22 mouse cellular contexts compared by ENCODE assay signal in the genomic region with DNA sequence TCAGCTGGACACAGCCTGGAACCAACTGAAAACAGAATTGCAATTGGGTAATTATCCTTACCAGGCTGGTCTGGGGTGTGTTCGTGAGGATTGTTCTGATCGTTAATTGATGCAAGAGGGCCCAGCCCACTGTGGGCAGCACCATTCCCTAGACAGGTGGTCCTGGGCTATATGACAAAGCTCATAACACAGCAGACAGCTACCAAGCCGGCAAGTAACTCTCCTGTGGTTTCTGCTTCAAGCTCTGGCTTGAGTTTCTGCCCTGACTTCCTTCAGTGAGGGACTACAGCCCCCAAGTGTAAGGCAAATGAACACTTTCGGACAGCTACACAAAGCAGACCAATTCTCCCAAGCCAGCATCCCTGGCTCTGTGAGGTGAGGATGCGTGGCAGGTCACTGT.
"Had no signal": no experiment of that assay in that cellular context is flagged by ENCODE, and none has a peak within 500 bp of the region (broad histone marks: within the 10 kb centered on the region; RNA-seq: fewer than 3 reads in every experiment).

No protein-coding gene starts in this region.

- H3K4me3 ChIP-seq: heart, embryonic 12.5 days; hindbrain, embryonic 13.5 days; hindbrain, embryonic 15.5 days; kidney, embryonic 15.5 days; limb, embryonic 13.5 days; limb, embryonic 15.5 days; liver, embryonic 13.5 days; liver, embryonic 15.5 days had no signal

- H3K36me3 ChIP-seq: liver, embryonic 15.5 days had no signal

- H3K4me1 ChIP-seq: hindbrain, embryonic 13.5 days; hindbrain, embryonic 15.5 days; limb, embryonic 13.5 days had no signal

- H3K9ac ChIP-seq: heart, embryonic 12.5 days; hindbrain, embryonic 13.5 days; hindbrain, embryonic 15.5 days; kidney, embryonic 15.5 days; limb, embryonic 13.5 days; limb, embryonic 15.5 days; liver, embryonic 13.5 days; liver, embryonic 15.5 days had no signal

- H3K4me2 ChIP-seq: heart, embryonic 12.5 days; hindbrain, embryonic 13.5 days; hindbrain, embryonic 15.5 days; kidney, embryonic 15.5 days; limb, embryonic 13.5 days; limb, embryonic 15.5 days; liver, embryonic 11.5 days; liver, embryonic 13.5 days; liver, embryonic 15.5 days had no signal

- DNase-seq: gastrocnemius, postnatal 14 days; heart, adult 18-20 months; heart, postnatal 10 days; kidney, adult 11 months; kidney, adult 2 months; kidney, adult 9 months; kidney, postnatal 14 days; kidney, postnatal 36 days; layer of hippocampus, adult 9-11 months; layer of hippocampus, postnatal 36 days; left cerebral cortex, postnatal 4 days; liver, embryonic 13.5 days had no signal

- H3K27me3 ChIP-seq: heart, embryonic 12.5 days; hindbrain, embryonic 13.5 days; hindbrain, embryonic 15.5 days; kidney, embryonic 15.5 days; limb, embryonic 13.5 days; limb, embryonic 15.5 days; liver, embryonic 13.5 days; liver, embryonic 15.5 days had no signal

- H3K9me3 ChIP-seq: heart, embryonic 12.5 days; hindbrain, embryonic 13.5 days; hindbrain, embryonic 15.5 days; kidney, embryonic 15.5 days; limb, embryonic 13.5 days; limb, embryonic 15.5 days; liver, embryonic 13.5 days; liver, embryonic 15.5 days had no signal

- H3K27ac ChIP-seq: hindbrain, embryonic 13.5 days; hindbrain, embryonic 15.5 days; hindbrain, postnatal 0 days; kidney, embryonic 15.5 days; kidney, postnatal 0 days; limb, embryonic 13.5 days; limb, embryonic 15.5 days; liver, embryonic 13.5 days; liver, embryonic 15.5 days had no signal

- ATAC-seq: hindbrain, postnatal 0 days had no signal
